Mouse (Mus musculus) urinary bladder, postnatal 25 days (tissue): ENCODE measurements around the gene Mettl14.
A peak's percentile ranks its signal among the peaks of the same experiment; 100 is the strongest.
"Not testable (repeated sequence)": the region's sequence is repeated elsewhere in the genome, so short reads cannot be mapped to it uniquely, and the experiment has no call there.

Experiments
- DNase-seq: peaks from one replicate; pipeline ENCODE4 v3.0.0; 2022; ENCODE audit warnings: low spot score

Mettl14 gene

GRCm38 (mm10) chr3:123385486-123386156 lies at the start of gene Mettl14:
TSS of gene Mettl14 (minus strand) at chr3:123386108.
- DNase-seq, result peak; percentile 91

- no peak for DNase-seq
Measured at GRCm38 (mm10) chr3:123433362-123433761, 47.5 kb upstream of the Mettl14 start.

- DNase-seq, result no peak
Measured at GRCm38 (mm10) chr3:123431951-123432674, 46.2 kb upstream of the Mettl14 start.

- DNase-seq, result no peak
Measured at GRCm38 (mm10) chr3:123429597-123430458, 43.9 kb upstream of the Mettl14 start.

GRCm38 (mm10) chr3:123428005-123428404 lies 42.1 kb upstream of the Mettl14 start:
- no peak for DNase-seq

GRCm38 (mm10) chr3:123425647-123426046 lies 39.7 kb upstream of the Mettl14 start:
- DNase-seq, result no peak

GRCm38 (mm10) chr3:123413173-123413572 lies 27.3 kb upstream of the Mettl14 start:
- no peak for DNase-seq

- DNase-seq, result no peak
Measured at GRCm38 (mm10) chr3:123411821-123412578, 26.1 kb upstream of the Mettl14 start.

- DNase-seq, result no peak
Measured at GRCm38 (mm10) chr3:123404945-123405344, 19.0 kb upstream of the Mettl14 start.

- no peak for DNase-seq
Measured at GRCm38 (mm10) chr3:123397562-123398481, 11.9 kb upstream of the Mettl14 start.

- no peak for DNase-seq
Measured at GRCm38 (mm10) chr3:123395611-123396010, 9.7 kb upstream of the Mettl14 start.

- no peak for DNase-seq
Measured at GRCm38 (mm10) chr3:123391180-123391579, 5.3 kb upstream of the Mettl14 start.

GRCm38 (mm10) chr3:123386157-123386780 lies 361 bp upstream of the Mettl14 start:
- DNase-seq, result not testable (repeated sequence)

GRCm38 (mm10) chr3:123385118-123385485 lies 806 bp downstream of the Mettl14 start:
- no peak for DNase-seq

GRCm38 (mm10) chr3:123384435-123384834 lies 1.5 kb downstream of the Mettl14 start:
- DNase-seq, result no peak

GRCm38 (mm10) chr3:123376562-123376961 lies 9.3 kb downstream of the Mettl14 start:
- DNase-seq, result no peak

GRCm38 (mm10) chr3:123371766-123372535 lies 14.0 kb downstream of the Mettl14 start:
- DNase-seq, result peak; percentile 57

- DNase-seq, result no peak
Measured at GRCm38 (mm10) chr3:123370927-123371326, 15.0 kb downstream of the Mettl14 start.

GRCm38 (mm10) chr3:123369161-123369560 lies 16.7 kb downstream of the Mettl14 start:
- DNase-seq, result no peak
